Mouse (Mus musculus) limb, embryonic 14.5 days (tissue): ENCODE results near the gene Sgms2. TPM values are rescaled to one million over a fixed set of nuclear protein-coding genes. Genes with fewer than 3 reads are reported as not detected.

Experiments
- ATAC-seq: fragments of 200-750 bp; cut with Nextera tagmentation; 2 replicates; pipeline ENCODE4 v1.8.0; 2017; ENCODE audit warnings: low read depth, moderate number of reproducible peaks, moderate TSS enrichment; ENCODE audit not compliant: low FRiP score
- DNase-seq: peaks from one replicate; pipeline ENCODE4 v3.0.0-alpha.2; 2015; ENCODE audit warnings: low spot score
- H3K27ac ChIP-seq: fragments of 300-500 bp; sonication (generic); replicated peaks from 2 replicates; pipeline ENCODE4 v1.5.1; 2014; ENCODE audit warnings: low read depth, mild to moderate bottlenecking, low read length, moderate library complexity, mixed read lengths
- H3K27me3 ChIP-seq: fragments of 300-500 bp; sonication (generic); 2 replicates; pipeline ENCODE4 v1.6.1; 2014; ENCODE audit warnings: low read length, mixed read lengths; ENCODE audit not compliant: control insufficient read depth, insufficient read depth
- H3K36me3 ChIP-seq: fragments of 300-500 bp; sonication (generic); 2 replicates; pipeline ENCODE4 v1.6.1; 2014; ENCODE audit warnings: mild to moderate bottlenecking, low read length, moderate library complexity, mixed read lengths; ENCODE audit not compliant: control insufficient read depth, insufficient read depth
- H3K4me1 ChIP-seq: fragments of 300-500 bp; sonication (generic); 2 replicates; pipeline ENCODE4 v1.6.1; 2014; ENCODE audit warnings: antibody characterized with exemption, low read length, mixed read lengths; ENCODE audit not compliant: control insufficient read depth, insufficient read depth
- H3K4me2 ChIP-seq: fragments of 300-500 bp; sonication (generic); replicated peaks from 2 replicates; pipeline ENCODE4 v1.6.1; 2014; ENCODE audit warnings: low read depth, mild to moderate bottlenecking, low read length, moderate library complexity; ENCODE audit not compliant: severe bottlenecking
- H3K4me3 ChIP-seq: fragments of 300-500 bp; sonication (generic); replicated peaks from 2 replicates; pipeline ENCODE4 v1.5.1; 2014; ENCODE audit warnings: low read length
- H3K9ac ChIP-seq: fragments of 300-500 bp; sonication (generic); 2 replicates; pipeline ENCODE4 v1.6.1; 2014; ENCODE audit warnings: mild to moderate bottlenecking, low read depth, low read length, moderate library complexity; ENCODE audit not compliant: severe bottlenecking
- H3K9me3 ChIP-seq: fragments of 300-500 bp; sonication (generic); 2 replicates; pipeline ENCODE4 v1.6.1; 2016; ENCODE audit warnings: low read length; ENCODE audit not compliant: control insufficient read depth
- POLR2A ChIP-seq: fragments of 200-500 bp; IDR thresholded peaks from 2 replicates; pipeline ENCODE4 v1.8.0; 2012; ENCODE audit warnings: inconsistent platforms, mild to moderate bottlenecking, moderate library complexity, borderline replicate concordance; ENCODE audit not compliant: insufficient read depth, insufficient read length; ENCODE audit errors: extremely low read depth
- WGBS: fragments of 180-500 bp; shearing (Covaris S2); extraction: QIAGEN DNeasy Blood & Tissue Kit; methylation state at CpG from one replicate; pipeline ENCODE4 v1.1.7; 2014; 5-methylcytosine and 5-hydroxymethylcytosine counted together
- polyA plus RNA-seq, 2 experiments: library from polyadenylated mRNA; depleted of rRNA in 1 of 2; stranded (reverse) in 1 of 2; unstranded in 1 of 2; fragments of >200 nt; fragmentation: Nextera tagmentation in 1 of 2; extraction: Ambion mirVana in 1 of 2; gene quantifications; 2 replicates each; pipeline versions ENCODE4 v1.2.1 to v1.2.3; 2012 to 2014

The Sgms2 gene
- polyA plus RNA-seq, 2 experiments = 16.6 to 19.5 TPM

DNA sequence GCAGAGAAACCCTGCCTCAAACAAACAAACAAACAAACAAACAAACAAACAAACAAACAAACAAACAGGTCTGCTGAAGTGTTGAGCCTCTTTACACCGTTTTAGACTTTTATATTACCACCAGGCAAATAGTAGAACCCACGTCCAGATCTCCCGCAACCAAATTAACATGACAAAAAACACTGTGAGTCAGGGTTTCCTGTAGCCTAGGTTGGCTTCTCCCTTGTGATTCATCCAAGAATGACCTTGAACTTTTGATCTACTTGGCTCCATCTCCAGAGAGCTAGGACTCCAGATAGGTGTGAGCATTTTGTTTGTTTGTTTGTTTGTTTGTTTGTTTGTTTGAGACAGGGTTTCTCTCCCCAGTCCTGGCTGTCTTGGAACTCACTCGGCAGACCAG lies 30.0 kb upstream of the Sgms2 start:
- H3K9me3 ChIP-seq = no peaks in the 10 kb centered on the region
- no peak for ATAC-seq
- no peak overlapping the region for H3K4me3 ChIP-seq
- no peak overlapping the region for H3K9ac ChIP-seq
- TF ChIP-seq POLR2A = no peak
- 68% methylated on average over 4 of the region's 4 CpGs for WGBS
- no peaks in the 10 kb centered on the region for H3K27me3 ChIP-seq
- no peaks in the 10 kb centered on the region for H3K36me3 ChIP-seq
- H3K4me2 ChIP-seq = no peak overlapping the region
- 0 out of 2 replicates have a peak, but pooled peaks cover 3% of the 10 kb centered on the region for H3K4me1 ChIP-seq
- no peak overlapping the region for H3K27ac ChIP-seq
- DNase-seq = no peak

DNA sequence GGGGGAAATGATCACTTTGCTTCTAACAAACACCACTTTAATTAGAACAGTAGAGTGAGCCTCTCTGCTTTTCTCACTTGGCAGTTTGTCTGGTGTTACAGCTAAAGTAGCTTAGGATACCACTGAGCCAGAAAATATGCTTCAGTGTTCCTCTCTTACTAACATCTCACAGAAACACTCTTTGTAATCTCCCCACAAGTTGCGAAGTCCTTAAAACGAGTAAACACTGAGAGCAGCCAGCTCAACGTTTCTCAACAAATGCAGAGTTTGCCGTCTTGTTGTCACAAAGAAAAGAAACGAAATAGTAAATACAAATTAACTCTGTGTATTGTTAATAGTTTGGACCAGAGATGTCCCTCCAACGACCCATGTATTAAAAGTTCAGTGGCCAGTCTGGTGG lies 26.5 kb upstream of the Sgms2 start:
- 0 out of 2 replicates have a peak, but pooled peaks cover 3% of the 10 kb centered on the region for H3K4me1 ChIP-seq
- no peak for TF ChIP-seq POLR2A
- no peak for DNase-seq
- 77% methylated on average over 6 of the region's 6 CpGs for WGBS
- no peaks in the 10 kb centered on the region for H3K36me3 ChIP-seq
- H3K4me3 ChIP-seq = no peak overlapping the region
- no peak overlapping the region for H3K27ac ChIP-seq
- H3K9me3 ChIP-seq = no peaks in the 10 kb centered on the region
- H3K27me3 ChIP-seq = no peaks in the 10 kb centered on the region
- no peak overlapping the region for H3K9ac ChIP-seq
- ATAC-seq = no peak
- no peak overlapping the region for H3K4me2 ChIP-seq

DNA sequence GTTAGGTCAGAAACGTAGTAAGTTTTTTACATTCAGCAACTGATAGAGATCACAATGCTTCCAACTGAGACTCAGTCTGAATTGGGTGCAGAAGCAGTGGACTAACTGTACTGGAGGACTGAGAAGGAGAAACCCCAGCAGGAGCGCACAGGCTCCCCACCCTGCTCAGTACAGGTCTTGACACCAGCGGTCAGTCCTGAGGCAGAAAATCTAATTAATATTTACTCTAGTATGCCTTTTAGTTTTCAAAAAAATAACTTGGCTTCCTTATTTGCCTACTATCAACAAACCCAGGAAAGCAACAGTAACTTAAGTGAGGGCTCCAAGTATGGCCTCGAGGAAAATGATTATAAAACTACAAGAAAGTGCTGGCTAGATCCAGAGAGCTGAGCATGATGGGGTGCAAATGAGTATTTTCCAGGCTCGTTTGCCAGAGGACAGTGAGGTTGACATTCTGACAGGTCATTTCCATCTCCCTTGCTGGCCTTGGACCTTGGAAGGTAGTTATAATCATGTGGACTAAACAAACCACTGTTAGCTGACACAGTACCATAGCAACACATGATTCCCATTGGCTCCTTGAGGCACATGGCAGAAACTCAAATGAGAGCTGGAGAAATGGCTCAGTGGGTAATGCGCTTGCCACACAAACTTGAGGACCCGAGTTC lies 25.3 kb upstream of the Sgms2 start:
- ATAC-seq (no peak), DNase-seq (no peak)
- Histone ChIP-seq H3K9ac (no peak overlapping the region), H3K36me3 (no peaks in the 10 kb centered on the region), H3K27ac (no peak overlapping the region), H3K4me1 (no peaks in the 10 kb centered on the region), H3K4me2 (no peak overlapping the region), H3K4me3 (no peak overlapping the region), H3K27me3 (no peaks in the 10 kb centered on the region), H3K9me3 (no peaks in the 10 kb centered on the region)
- 79% methylated on average over 7 of the region's 7 CpGs for WGBS
- TF ChIP-seq POLR2A = no peak

DNA sequence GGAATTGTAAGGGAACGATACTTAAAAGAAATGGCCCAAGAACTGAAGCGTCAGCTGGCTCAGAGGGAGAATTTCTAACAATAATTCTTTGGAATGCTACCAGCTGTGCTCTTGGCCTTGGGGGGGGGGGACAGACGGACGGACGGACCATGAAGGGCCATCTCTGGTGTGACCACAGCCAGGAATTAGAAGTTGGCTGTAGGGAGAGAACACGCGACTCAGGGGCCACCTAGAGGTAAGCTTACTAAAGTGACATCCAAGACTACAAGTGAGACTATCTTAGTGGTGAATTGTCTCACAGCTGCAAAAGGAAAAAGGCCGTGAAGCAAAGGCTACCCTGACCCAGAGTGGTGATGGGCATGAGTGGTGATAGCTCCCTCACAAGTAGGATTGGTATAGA lies 20.4 kb upstream of the Sgms2 start:
- Histone ChIP-seq H3K9me3 (no peaks in the 10 kb centered on the region), H3K36me3 (no peaks in the 10 kb centered on the region), H3K4me1 (no peaks in the 10 kb centered on the region), H3K27ac (no peak overlapping the region), H3K4me3 (no peak overlapping the region), H3K27me3 (no peaks in the 10 kb centered on the region), H3K4me2 (no peak overlapping the region), H3K9ac (no peak overlapping the region)
- DNase-seq = no peak
- no peak for TF ChIP-seq POLR2A
- no peak for ATAC-seq
- WGBS = 65% methylated on average over 8 of the region's 8 CpGs

DNA sequence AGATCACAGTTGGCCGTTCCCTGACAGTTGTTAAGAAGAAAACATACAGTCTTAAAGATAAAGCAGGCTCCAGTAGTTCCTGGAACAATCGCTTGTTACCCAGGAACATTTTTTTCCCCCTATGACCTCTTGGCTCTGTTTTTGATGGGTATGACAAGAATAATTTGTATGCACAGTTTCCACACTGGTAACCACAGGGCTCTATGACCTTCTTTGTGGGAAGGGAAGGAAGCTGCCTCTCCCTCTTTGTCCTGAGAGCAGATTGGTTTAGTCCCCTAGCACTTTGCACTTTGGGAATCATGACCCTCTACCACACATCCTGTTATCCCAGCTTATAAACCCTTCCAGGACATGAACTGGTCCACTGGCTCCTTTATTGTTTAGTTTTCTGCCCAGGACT lies 16.8 kb upstream of the Sgms2 start:
- Histone ChIP-seq H3K4me1 (no peaks in the 10 kb centered on the region), H3K27me3 (no peaks in the 10 kb centered on the region), H3K36me3 (no peaks in the 10 kb centered on the region), H3K9me3 (no peaks in the 10 kb centered on the region), H3K9ac (no peak overlapping the region), H3K4me2 (no peak overlapping the region), H3K4me3 (no peak overlapping the region), H3K27ac (no peak overlapping the region)
- no peak for TF ChIP-seq POLR2A
- DNase-seq (no peak), ATAC-seq (no peak)
- WGBS = 79% methylated on average over 2 of the region's 2 CpGs
